Mouse (Mus musculus) heart, adult 2 months (tissue): ENCODE measurements around the gene Rae1.

Experiments
- CTCF ChIP-seq: fragments of 200-600 bp; IDR thresholded peaks from 2 replicates; pipeline ENCODE4 v1.8.1; 2022; ENCODE audit warnings: antibody characterized with exemption, mild to moderate bottlenecking, moderate library complexity
- EP300 ChIP-seq: fragments of 200-500 bp; IDR thresholded peaks from 2 replicates; pipeline ENCODE4 v1.6.1; 2011; ENCODE audit warnings: low read depth, low read length, control low read depth; ENCODE audit not compliant: insufficient read depth
- POLR2A ChIP-seq: fragments of 200-500 bp; IDR thresholded peaks from 2 replicates; pipeline ENCODE4 v1.6.1; 2011; ENCODE audit warnings: mild to moderate bottlenecking, low read depth, low read length, control low read depth; ENCODE audit not compliant: insufficient read depth

- no peak for TF ChIP-seq CTCF
- TF ChIP-seq POLR2A, result no peak
- no peak for TF ChIP-seq EP300
Measured at GRCm38 (mm10) chr2:172978131-172978633, 21.7 kb upstream of the Rae1 start.
